Mouse (Mus musculus): Measurements from ENCODE around the gene Spata31d1a. TPM values are rescaled to one million over a fixed set of nuclear protein-coding genes. Genes with fewer than 3 reads are reported as not detected.

Spata31d1a gene
- polyA plus RNA-seq, 1 experiment from 2014 or later, result not detected

- H3K27me3 ChIP-seq (replicated peaks), result no peaks in the 10 kb centered on the region
- peak; percentile 51 for ATAC-seq (ENCODE audit: low FRiP score, low read depth)
- H3K4me1 ChIP-seq, result peaks cover 13% of the 10 kb centered on the region
- peak within 1 kb of the TSS; percentile 84 for H3K27ac ChIP-seq
- peak within 1 kb of the TSS; percentile 87 for H3K9ac ChIP-seq
- H3K9me3 ChIP-seq, result no peaks in the 10 kb centered on the region
- H3K36me3 ChIP-seq, result no peaks in the 10 kb centered on the region
- peak within 1 kb of the TSS; percentile 77 for H3K4me3 ChIP-seq
- peak within 1 kb of the TSS; percentile 64 for H3K4me2 ChIP-seq (replicated peaks)
- under 1% methylated on average over 59 of the region's 61 CpGs for WGBS
Observed at GRCm38 (mm10) chr13:59675151-59676011, 34.7 kb downstream of the Spata31d1a start, which contains the start of gene Golm1. Gene Golm1 (minus strand): TSS chr13:59675811.

GRCm38 (mm10) chr13:59674761-59675150, 35.4 kb downstream of the Spata31d1a start:
- Histone ChIP-seq H3K4me1 (peaks cover 13% of the 10 kb centered on the region), H3K36me3 (no peaks in the 10 kb centered on the region), H3K4me3 (peak overlapping the region; percentile 77), H3K9me3 (no peaks in the 10 kb centered on the region), H3K9ac (peak overlapping the region; percentile 87), H3K27ac (0 out of 2 replicates have a peak overlapping the region, but pooled peaks have one; percentile 39), H3K4me2 (replicated peaks) (peak overlapping the region; percentile 64), H3K27me3 (replicated peaks) (no peaks in the 10 kb centered on the region)
- peak; percentile 42 for ATAC-seq (ENCODE audit: low FRiP score, low read depth)
- under 1% methylated on average over 13 of the region's 13 CpGs for WGBS

GRCm38 (mm10) chr13:59674215-59674614, 35.9 kb downstream of the Spata31d1a start:
- Histone ChIP-seq H3K9ac (peak overlapping the region; percentile 87), H3K36me3 (0 out of 2 replicates have a peak, but pooled peaks cover 3% of the 10 kb centered on the region), H3K4me3 (peak overlapping the region; percentile 77), H3K27ac (peak overlapping the region; percentile 77; the same call in 1 of the 2 replicates), H3K27me3 (replicated peaks) (no peaks in the 10 kb centered on the region), H3K9me3 (no peaks in the 10 kb centered on the region), H3K4me1 (peaks cover 13% of the 10 kb centered on the region), H3K4me2 (replicated peaks) (peak overlapping the region; percentile 64)
- 2% methylated on average over 3 of the region's 3 CpGs for WGBS
- ATAC-seq (ENCODE audit: low FRiP score, low read depth), result peak; percentile 44; the same call in 1 of the 2 replicates

GRCm38 (mm10) chr13:59673597-59673996, 36.5 kb downstream of the Spata31d1a start:
- peak overlapping the region; percentile 64 for H3K4me2 ChIP-seq (replicated peaks)
- H3K4me1 ChIP-seq, result peaks cover 13% of the 10 kb centered on the region
- peak overlapping the region; percentile 50; the same call in 1 of the 2 replicates for H3K27ac ChIP-seq
- 0 out of 2 replicates have a peak, but pooled peaks cover 3% of the 10 kb centered on the region for H3K36me3 ChIP-seq
- ATAC-seq (ENCODE audit: low FRiP score, low read depth), result no peak
- peak overlapping the region; percentile 25 for H3K4me3 ChIP-seq
- H3K9me3 ChIP-seq, result no peaks in the 10 kb centered on the region
- H3K9ac ChIP-seq, result peak overlapping the region; percentile 87; the same call in 1 of the 2 replicates
- 29% methylated on average over 7 of the region's 7 CpGs for WGBS
- H3K27me3 ChIP-seq (replicated peaks), result no peaks in the 10 kb centered on the region

GRCm38 (mm10) chr13:59672248-59672647, 37.9 kb downstream of the Spata31d1a start:
- peak overlapping the region; percentile 28 for H3K4me2 ChIP-seq (replicated peaks)

GRCm38 (mm10) chr13:59671521-59671920, 38.6 kb downstream of the Spata31d1a start:
- Histone ChIP-seq H3K36me3 (peaks cover 11% of the 10 kb centered on the region; the same call in 1 of the 2 replicates), H3K4me2 (replicated peaks) (no peak overlapping the region), H3K4me1 (peaks cover 13% of the 10 kb centered on the region), H3K9me3 (no peaks in the 10 kb centered on the region), H3K9ac (no peak overlapping the region), H3K4me3 (no peak overlapping the region), H3K27ac (no peak overlapping the region), H3K27me3 (replicated peaks) (no peaks in the 10 kb centered on the region)
- ATAC-seq (ENCODE audit: low FRiP score, low read depth), result no peak
- WGBS, result 66% methylated on average over 2 of the region's 2 CpGs

More at GRCm38 (mm10) chr13:59672248-59672647, 37.9 kb downstream of the Spata31d1a start:
- Histone ChIP-seq H3K4me3 (no peak overlapping the region), H3K9ac (no peak overlapping the region), H3K27ac (peak overlapping the region; percentile 42; the same call in 1 of the 2 replicates), H3K4me1 (peaks cover 13% of the 10 kb centered on the region), H3K27me3 (replicated peaks) (no peaks in the 10 kb centered on the region), H3K36me3 (0 out of 2 replicates have a peak, but pooled peaks cover 4% of the 10 kb centered on the region), H3K9me3 (no peaks in the 10 kb centered on the region)
- no peak for ATAC-seq (ENCODE audit: low FRiP score, low read depth)
- WGBS, result 66% methylated on average over 6 of the region's 6 CpGs

GRCm38 (mm10) chr13:59669946-59670345, 40.2 kb downstream of the Spata31d1a start:
- Histone ChIP-seq H3K9ac (no peak overlapping the region), H3K4me2 (replicated peaks) (no peak overlapping the region), H3K9me3 (no peaks in the 10 kb centered on the region), H3K36me3 (peaks cover 22% of the 10 kb centered on the region), H3K27me3 (replicated peaks) (no peaks in the 10 kb centered on the region), H3K27ac (no peak overlapping the region), H3K4me3 (no peak overlapping the region), H3K4me1 (peaks cover 13% of the 10 kb centered on the region)
- ATAC-seq (ENCODE audit: low FRiP score, low read depth), result no peak
- 88% methylated on average over 10 of the region's 10 CpGs for WGBS

- H3K9me3 ChIP-seq, result no peaks in the 10 kb centered on the region
- H3K27me3 ChIP-seq (replicated peaks), result no peaks in the 10 kb centered on the region
- peaks cover 36% of the 10 kb centered on the region for H3K36me3 ChIP-seq
- ATAC-seq (ENCODE audit: low FRiP score, low read depth), result no peak
- WGBS, result 83% methylated on average over 11 of the region's 11 CpGs
- H3K9ac ChIP-seq, result no peak overlapping the region
- H3K4me3 ChIP-seq, result no peak overlapping the region
- no peak overlapping the region for H3K27ac ChIP-seq
- H3K4me2 ChIP-seq (replicated peaks), result no peak overlapping the region
- peaks cover 11% of the 10 kb centered on the region for H3K4me1 ChIP-seq
Observed at GRCm38 (mm10) chr13:59668501-59669093, 41.5 kb downstream of the Spata31d1a start.

GRCm38 (mm10) chr13:59667763-59668162, 42.4 kb downstream of the Spata31d1a start:
- no peak overlapping the region for H3K4me2 ChIP-seq (replicated peaks)
- no peaks in the 10 kb centered on the region for H3K9me3 ChIP-seq
- H3K9ac ChIP-seq, result no peak overlapping the region
- H3K4me1 ChIP-seq, result peaks cover 6% of the 10 kb centered on the region; the same call in 1 of the 2 replicates
- ATAC-seq (ENCODE audit: low FRiP score, low read depth), result no peak
- WGBS, result 92% methylated on average over 5 of the region's 5 CpGs
- peaks cover 43% of the 10 kb centered on the region for H3K36me3 ChIP-seq
- H3K27me3 ChIP-seq (replicated peaks), result no peaks in the 10 kb centered on the region
- no peak overlapping the region for H3K4me3 ChIP-seq
- H3K27ac ChIP-seq, result no peak overlapping the region

GRCm38 (mm10) chr13:59663939-59664712, 46.0 kb downstream of the Spata31d1a start:
- no peak for ATAC-seq (ENCODE audit: low FRiP score, low read depth)
- Histone ChIP-seq H3K4me1 (no peaks in the 10 kb centered on the region), H3K36me3 (peaks cover 75% of the 10 kb centered on the region), H3K27me3 (replicated peaks) (no peaks in the 10 kb centered on the region), H3K4me3 (no peak overlapping the region), H3K9ac (no peak overlapping the region), H3K4me2 (replicated peaks) (no peak overlapping the region), H3K9me3 (0 out of 2 replicates have a peak, but pooled peaks cover 1% of the 10 kb centered on the region), H3K27ac (no peak overlapping the region)
- WGBS, result 95% methylated on average over 19 of the region's 19 CpGs

- peaks cover 86% of the 10 kb centered on the region for H3K36me3 ChIP-seq
- 96% methylated on average over 12 of the region's 12 CpGs for WGBS
Observed at GRCm38 (mm10) chr13:59661966-59662365, 48.2 kb downstream of the Spata31d1a start.

More at GRCm38 (mm10) chr13:59661966-59662365, 48.2 kb downstream of the Spata31d1a start:
- Histone ChIP-seq H3K4me3 (no peak overlapping the region), H3K27ac (no peak overlapping the region), H3K9me3 (peaks cover 4% of the 10 kb centered on the region; the same call in 1 of the 2 replicates), H3K27me3 (replicated peaks) (no peaks in the 10 kb centered on the region), H3K4me1 (peaks cover 8% of the 10 kb centered on the region; the same call in 1 of the 2 replicates), H3K9ac (no peak overlapping the region), H3K4me2 (replicated peaks) (no peak overlapping the region)
- ATAC-seq (ENCODE audit: low FRiP score, low read depth), result no peak
